Mouse (Mus musculus) lung, postnatal 10 days (tissue): Measurements from ENCODE around the gene Nap1l5.

Source experiments
- DNase-seq: peaks from one replicate; pipeline ENCODE4 v3.0.0; 2021

The Nap1l5 gene

DNA sequence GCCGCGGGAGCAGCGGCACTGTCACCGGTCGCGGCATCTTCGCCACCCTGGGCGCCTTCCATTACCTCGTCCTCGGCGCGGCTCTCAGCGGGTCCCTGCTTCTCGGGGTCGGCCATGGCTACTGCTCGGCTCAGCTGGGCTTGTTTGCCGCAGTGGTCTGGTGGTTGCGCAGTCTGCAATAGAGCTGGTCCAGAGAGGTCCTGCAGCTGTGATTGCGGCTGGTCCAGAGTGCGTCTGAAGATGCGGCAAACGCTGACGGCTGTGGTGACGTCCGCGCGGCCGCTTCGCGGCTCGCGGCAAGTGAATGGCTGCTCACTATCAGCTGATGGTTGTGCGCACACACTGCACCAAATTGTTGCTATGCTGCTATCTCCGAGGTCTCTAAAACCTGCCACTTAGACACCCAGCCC is at the start of gene Nap1l5:
TSS of gene Nap1l5 (minus strand) at position 225 of the 410 bp plus-strand sequence.
- DNase-seq, result peak; percentile 19

DNA sequence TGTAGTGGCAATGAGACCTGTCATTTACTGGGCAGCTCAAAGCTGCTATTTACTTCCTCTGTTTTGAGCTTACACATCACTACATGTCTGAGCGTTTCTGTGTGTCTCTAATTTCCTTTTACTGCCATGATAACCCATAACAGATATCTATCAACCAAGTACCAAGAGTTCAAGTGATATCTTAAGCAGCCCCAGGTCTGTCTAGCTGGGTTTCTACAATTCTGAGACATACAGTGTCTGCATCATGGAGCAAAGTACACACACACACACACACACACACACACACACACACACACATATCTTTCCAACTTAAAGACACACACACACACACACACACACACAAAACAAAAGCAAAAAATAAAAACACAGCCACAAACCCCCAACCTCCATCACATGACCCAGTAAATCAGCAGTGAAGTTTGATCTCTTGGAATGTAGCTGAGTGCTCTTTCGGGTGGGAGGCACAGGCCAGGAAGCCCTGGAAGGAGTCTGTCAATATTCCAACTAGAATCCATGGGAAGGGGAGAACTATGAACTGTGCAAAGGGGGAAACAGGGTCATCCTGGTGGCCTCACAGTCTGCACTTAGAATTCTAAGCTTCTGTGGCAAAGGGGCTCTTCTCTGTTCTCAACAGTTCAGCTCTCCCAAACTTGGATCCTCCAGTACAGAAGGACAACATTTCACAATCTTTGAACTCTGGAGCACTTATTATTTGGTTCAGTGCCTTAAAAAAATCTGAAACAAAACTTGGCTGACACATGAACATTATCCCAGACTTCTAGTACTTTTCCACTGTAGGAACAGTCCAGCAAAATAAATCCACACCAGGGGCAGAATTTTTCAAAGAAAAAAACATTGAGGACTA is 44.5 kb upstream of the Nap1l5 start:
- peak; percentile 11 for DNase-seq

DNA sequence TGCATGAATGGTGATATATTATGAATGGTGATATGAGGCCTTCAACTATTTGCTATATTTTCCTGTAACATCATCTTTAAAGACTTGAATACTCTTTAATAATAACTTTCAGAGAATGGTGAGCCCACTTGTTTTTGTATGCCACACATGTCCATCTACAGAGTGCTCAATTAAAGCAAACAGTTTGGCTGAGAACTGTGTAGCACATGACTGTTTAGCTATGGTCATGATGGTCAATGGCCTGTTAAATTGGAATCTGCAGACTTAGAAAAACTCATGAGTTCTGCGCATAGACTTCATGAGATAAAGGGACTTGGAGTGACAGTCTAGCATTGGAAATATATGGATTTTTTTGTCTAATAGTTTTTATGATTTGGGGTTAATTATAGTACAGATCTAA is 43.5 kb upstream of the Nap1l5 start:
- no peak for DNase-seq

DNA sequence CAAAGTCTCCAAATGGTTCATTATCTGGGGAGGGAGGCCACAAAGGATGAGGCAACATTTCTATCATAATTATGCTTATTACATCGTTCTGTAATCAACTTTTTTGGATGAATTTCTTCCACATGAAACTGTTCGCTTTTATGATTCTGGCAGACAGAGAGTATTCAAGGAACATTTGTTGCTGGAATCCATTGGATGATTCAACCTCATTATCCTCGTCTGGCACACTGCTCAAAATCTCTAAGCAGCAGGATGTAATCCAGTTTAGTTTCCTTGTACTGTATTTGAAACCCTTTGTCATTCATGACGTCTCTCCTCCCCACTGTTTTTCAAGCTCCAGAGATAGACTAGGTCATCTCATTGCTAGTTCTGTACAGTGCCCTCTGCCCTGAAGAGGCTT is 40.0 kb upstream of the Nap1l5 start:
- DNase-seq, result no peak

DNA sequence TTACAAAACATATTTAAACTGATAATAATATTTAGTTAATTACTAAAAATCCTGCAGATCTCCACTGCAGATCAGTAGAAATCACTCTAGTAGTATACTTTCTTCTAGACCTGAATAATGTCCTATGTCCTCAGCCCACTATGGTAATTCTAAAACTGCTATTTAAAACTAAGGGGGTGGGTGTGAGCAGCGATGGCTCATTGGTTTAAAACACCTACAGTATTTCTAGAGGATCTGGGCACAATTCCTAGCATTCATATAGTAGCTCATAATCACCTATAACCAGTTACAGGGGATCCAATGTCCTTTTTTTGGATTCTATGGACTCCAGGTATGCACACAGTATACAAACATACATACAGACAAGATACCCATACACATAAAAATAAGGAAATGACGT is 39.4 kb upstream of the Nap1l5 start:
- DNase-seq, result no peak

DNA sequence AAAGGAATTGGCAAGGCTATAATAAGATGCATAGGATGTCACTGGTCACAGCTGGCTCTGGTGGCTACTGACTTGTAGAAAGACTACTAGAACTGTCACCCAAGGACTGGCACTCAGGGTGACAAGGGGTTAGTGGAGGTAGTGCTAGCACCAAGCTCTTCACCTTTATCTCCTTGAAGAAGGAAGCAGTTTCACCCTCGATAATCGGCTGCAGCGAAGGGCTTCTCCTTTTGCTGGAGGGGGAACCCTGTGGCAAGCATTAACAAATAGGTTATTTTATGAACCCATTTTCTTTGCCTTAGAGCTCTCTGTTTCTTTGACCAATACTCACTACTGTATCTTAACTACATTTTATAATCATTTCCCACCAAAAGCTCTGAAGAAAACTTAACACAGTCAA is 37.1 kb upstream of the Nap1l5 start:
- no peak for DNase-seq

DNA sequence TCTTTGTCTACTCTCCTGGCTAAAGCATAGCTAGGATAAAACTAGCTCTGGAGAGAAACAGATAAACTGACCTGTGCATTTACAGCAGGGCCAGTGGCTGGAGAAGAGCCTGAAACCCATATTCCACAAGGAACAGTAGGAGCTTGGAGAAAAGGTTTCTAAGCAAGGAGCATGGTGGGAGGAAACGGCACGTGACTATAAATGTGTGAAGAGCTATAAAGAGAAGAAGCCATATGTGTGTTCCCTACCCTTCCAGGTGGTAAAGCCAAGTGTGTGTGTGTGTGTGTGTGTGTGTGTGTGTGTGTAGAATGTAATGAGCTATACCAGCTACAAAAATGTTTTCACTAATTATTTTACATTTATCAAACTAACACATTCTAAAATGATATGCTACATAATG is 35.4 kb upstream of the Nap1l5 start:
- DNase-seq, result no peak

DNA sequence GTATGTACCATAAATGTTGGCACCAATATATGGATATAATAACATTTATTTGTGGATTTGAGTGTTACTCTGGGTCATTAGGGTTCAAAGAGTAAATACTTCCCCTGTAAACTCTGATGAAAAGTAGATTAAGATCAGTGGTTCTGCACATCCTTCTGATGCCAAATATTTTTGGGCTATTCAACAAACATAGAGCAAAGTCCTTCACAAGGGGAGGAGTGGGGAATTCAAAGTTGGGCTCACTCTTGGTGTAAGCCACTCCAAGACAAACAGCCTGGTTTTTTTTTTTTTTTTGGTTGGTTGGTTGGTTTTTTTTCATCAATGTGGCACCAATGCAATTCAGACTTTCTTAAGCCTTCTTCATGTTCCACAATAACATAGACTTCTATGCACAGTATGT is 30.9 kb upstream of the Nap1l5 start:
- DNase-seq, result no peak

GRCm38 (mm10) chr6:58934144-58934543 is 27.3 kb upstream of the Nap1l5 start:
- no peak for DNase-seq

DNA sequence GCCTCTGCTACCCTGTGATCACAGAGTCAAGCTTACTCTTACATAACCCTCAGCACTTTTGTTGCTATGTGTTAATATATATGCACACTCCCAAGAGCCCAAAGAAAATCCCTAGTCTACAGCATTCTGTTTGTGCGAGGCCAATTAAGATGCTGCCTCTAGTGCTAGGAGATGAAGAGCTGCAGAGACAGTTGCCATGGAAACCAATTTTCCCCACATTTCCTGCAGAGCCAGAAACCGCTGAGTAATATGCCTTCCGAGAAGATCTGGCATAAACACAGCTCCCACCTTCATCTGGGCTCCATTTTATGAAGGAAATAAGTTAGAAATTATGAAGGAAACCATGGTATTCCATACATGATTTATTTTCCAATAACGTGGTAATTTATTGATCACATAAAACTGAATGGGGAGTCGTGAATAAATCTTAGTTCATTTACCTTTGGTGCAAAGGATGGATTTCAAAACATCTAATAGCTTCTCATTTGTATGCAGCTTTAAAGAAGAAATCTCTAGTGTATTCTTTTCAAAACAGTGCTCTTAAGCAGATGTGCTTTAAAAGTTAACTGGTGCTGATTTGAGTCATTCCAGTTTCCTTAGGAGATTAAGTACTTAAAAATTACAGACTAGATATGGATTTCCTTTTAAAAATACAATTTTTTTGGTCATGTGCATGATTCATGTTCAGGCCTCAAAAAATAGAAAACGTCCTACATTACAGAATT is 26.5 kb upstream of the Nap1l5 start:
- no peak for DNase-seq

DNA sequence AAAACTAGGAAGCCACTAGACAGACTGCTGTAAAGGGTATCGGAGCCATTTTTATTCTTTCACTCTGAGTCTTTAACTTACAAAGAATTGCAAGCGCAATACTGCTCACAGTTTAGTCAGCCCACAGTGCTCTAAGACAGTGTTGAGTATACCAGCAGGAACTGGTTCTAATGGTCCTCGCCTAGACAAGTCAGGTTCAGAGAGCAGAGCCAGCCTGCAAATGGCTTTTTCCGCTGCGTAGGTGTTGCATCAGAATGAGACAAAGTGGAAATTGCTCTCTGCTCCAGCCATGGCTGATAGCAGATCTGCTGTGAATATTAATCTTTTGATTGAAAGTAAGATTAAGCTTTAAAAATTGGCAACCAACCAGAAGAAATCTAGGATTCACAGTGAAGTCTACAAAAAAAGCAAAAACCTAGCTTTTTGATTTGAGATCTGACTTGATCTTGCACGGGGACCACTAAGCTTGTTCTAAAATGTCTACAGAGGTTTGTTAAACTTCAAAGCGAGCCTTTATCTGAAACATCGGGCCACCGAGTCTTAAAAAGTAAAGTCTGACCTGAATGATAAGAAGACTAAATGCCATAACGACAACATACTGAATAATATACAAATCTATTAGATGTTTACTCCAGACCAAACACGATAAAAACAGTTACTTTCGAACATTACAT is 25.8 kb upstream of the Nap1l5 start:
- DNase-seq, result no peak

- no peak for DNase-seq
Measured at GRCm38 (mm10) chr6:58931149-58931548, 24.3 kb upstream of the Nap1l5 start.

- peak; percentile 41 for DNase-seq
Measured at GRCm38 (mm10) chr6:58929911-58930431, 23.1 kb upstream of the Nap1l5 start.

- DNase-seq, result peak; percentile 21
Measured at GRCm38 (mm10) chr6:58927881-58928280, 21.0 kb upstream of the Nap1l5 start.

DNA sequence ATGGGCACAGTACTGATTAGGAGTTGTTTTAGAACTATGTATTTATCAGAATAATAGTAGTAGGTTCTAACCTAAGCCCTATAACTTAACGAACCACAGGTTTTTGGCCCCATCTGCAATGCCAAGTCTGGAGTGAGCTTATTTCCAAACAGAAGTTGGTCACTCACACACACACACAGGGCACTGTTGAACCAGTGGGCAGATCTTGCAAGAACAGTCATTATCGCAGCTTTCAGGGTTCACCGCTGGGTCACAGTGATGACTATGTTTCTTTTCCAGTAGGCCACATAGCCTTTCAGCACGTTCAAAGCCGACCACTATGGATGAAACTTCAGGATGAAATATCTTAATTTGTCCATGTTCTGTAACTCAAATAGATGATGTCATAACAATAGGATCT is 15.6 kb upstream of the Nap1l5 start:
- no peak for DNase-seq

DNA sequence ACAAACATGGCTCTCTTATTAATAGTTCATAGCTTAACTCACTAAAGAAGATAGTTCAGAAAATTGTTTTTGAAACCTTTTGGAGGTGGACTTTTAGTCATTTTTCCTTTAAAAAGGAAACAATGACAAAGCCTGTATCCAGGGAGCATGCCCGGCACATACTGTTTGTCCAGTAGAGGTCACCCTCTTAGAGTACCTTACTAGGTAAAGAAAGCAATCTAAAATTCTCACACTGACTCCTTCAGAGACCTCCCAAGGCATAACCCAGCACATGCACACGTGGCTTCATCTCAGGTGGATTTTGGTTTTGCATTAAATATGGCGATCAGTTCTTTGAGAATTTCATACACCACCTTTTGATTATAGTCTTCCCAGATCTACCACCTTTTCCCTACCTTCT is 14.7 kb upstream of the Nap1l5 start:
- peak; percentile 18 for DNase-seq

DNA sequence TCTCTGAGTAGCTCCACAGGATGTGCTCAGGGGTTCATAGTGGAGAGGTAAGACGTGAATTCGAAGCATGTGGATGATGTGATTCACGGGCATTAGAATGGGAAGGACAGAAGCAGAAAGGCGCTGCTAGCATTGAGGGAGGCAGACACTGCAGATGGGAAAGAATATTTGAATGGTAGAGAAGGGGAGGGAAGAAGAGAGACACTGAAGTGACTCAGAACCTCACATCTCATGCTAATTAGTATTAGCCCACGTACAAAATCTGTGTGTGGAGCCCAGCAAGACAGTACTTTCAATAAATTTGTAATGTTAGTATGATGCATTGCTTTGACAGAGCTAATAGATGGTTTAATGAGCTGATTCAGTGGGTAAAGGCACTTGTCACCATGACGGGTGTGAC is 13.9 kb upstream of the Nap1l5 start:
- DNase-seq, result no peak

GRCm38 (mm10) chr6:58916498-58916897 is 9.6 kb upstream of the Nap1l5 start:
- DNase-seq, result no peak

GRCm38 (mm10) chr6:58913971-58914370 is 7.1 kb upstream of the Nap1l5 start:
- no peak for DNase-seq

GRCm38 (mm10) chr6:58913551-58913950 is 6.7 kb upstream of the Nap1l5 start:
- no peak for DNase-seq

- no peak for DNase-seq
Measured at GRCm38 (mm10) chr6:58912842-58913241, 6.0 kb upstream of the Nap1l5 start.

GRCm38 (mm10) chr6:58907791-58908190 is 915 bp upstream of the Nap1l5 start:
- DNase-seq, result no peak

DNA sequence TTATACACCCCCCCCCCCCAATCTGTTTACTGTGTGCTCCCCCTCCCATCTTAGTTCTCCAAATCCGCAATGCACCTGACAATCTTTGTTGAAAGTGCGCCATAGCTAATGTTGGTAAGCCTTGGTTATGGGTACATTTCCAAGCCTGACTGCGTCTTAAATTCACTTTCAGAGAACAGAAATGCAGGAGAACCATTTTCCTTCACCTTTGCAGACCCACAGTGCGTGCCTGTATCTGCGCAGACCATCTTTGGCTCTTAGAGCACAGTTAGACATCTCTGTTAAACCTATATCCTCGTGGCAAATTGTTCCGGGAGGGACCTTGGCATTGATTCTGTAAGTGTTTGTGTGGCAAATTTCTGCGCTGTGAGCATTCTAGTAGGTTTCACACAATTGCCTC is 460 bp upstream of the Nap1l5 start:
- no peak for DNase-seq

- no peak for DNase-seq
Measured at GRCm38 (mm10) chr6:58904551-58904950, 2.3 kb downstream of the Nap1l5 start.
